ENCODE assay signal across 12 mouse cellular contexts in genomic region chr3:119361555-119362385, GRCm38 (mm10).
DNase-seq lines count a peak whose midpoint lies in the region; ATAC-seq lines count a peak whose summit lies in the region.
"Had no signal": no experiment of that assay in that cellular context is flagged by ENCODE, and none has a peak within 500 bp of the region (broad histone marks: within the 10 kb centered on the region; RNA-seq: fewer than 3 reads in every experiment).

No protein-coding gene starts in this region.

- H3K4me1 ChIP-seq in embryonic facial prominence, embryonic 11.5 days (ENCODE audit: control insufficient read depth, insufficient read depth, low read length): no peaks in the 10 kb centered on the region
- peaks cover 3% of the 10 kb centered on the region; the same call in 1 of the 2 replicates for H3K4me1 ChIP-seq in embryonic facial prominence, embryonic 10.5 days
- no peaks in the 10 kb centered on the region for H3K4me1 ChIP-seq in forebrain, embryonic 11.5 days (replicated peaks; ENCODE audit: control insufficient read depth, insufficient read depth, low read length)
- no peaks in the 10 kb centered on the region; the same call in 1 of the 2 replicates for H3K4me1 ChIP-seq in hindbrain, embryonic 15.5 days (replicated peaks)
- H3K4me1 ChIP-seq in midbrain, embryonic 16.5 days (ENCODE audit: control insufficient read depth, insufficient read depth, low read length): no peaks in the 10 kb centered on the region; the same call in 1 of the 2 replicates

- H3K4me2 ChIP-seq in embryonic facial prominence, embryonic 11.5 days (ENCODE audit: low read depth, low read length): no peak overlapping the region
- H3K4me2 ChIP-seq in forebrain, embryonic 11.5 days (ENCODE audit: low read depth, low read length, severe bottlenecking): no peak overlapping the region
- peak overlapping the region; percentile 28 for H3K4me2 ChIP-seq in hindbrain, embryonic 15.5 days
- 0 out of 2 replicates have a peak overlapping the region, but pooled peaks have one; percentile 4 for H3K4me2 ChIP-seq in midbrain, embryonic 16.5 days (ENCODE audit: low read length)

- H3K4me3 ChIP-seq in embryonic facial prominence, embryonic 11.5 days (ENCODE audit: low read depth, low read length): no peak overlapping the region
- no peak overlapping the region for H3K4me3 ChIP-seq in embryonic facial prominence, embryonic 10.5 days
- H3K4me3 ChIP-seq in forebrain, embryonic 11.5 days (ENCODE audit: low read depth, low read length): no peak overlapping the region
- H3K4me3 ChIP-seq in hindbrain, embryonic 15.5 days: no peak overlapping the region
- H3K4me3 ChIP-seq in midbrain, embryonic 16.5 days (ENCODE audit: low read depth, low read length): no peak overlapping the region
- H3K4me3 ChIP-seq: gastrocnemius, adult 2 months had no signal

- no peak overlapping the region for H3K27ac ChIP-seq in embryonic facial prominence, embryonic 11.5 days (replicated peaks; ENCODE audit: low read depth, low read length)
- no peak overlapping the region for H3K27ac ChIP-seq in embryonic facial prominence, embryonic 10.5 days (replicated peaks)
- H3K27ac ChIP-seq in forebrain, embryonic 11.5 days (ENCODE audit: low read depth, low read length): peak overlapping the region; percentile 47; the same call in 1 of the 2 replicates
- no peak overlapping the region; the same call in 1 of the 2 replicates for H3K27ac ChIP-seq in hindbrain, embryonic 15.5 days (replicated peaks)
- H3K27ac ChIP-seq in midbrain, embryonic 16.5 days (ENCODE audit: low read length): no peak overlapping the region
- H3K27ac ChIP-seq: gastrocnemius, adult 2 months; macrophage had no signal

- WGBS in embryonic facial prominence, embryonic 11.5 days: 72% methylated on average over 13 of the region's 13 CpGs
- 74% methylated on average over 13 of the region's 13 CpGs for WGBS in embryonic facial prominence, embryonic 10.5 days
- WGBS in forebrain, embryonic 11.5 days: 28% methylated on average over 13 of the region's 13 CpGs
- WGBS in hindbrain, embryonic 15.5 days: 20% methylated on average over 13 of the region's 13 CpGs
- WGBS in midbrain, embryonic 16.5 days: 21% methylated on average over 13 of the region's 13 CpGs

- H3K9me3 ChIP-seq in embryonic facial prominence, embryonic 11.5 days (replicated peaks; ENCODE audit: control insufficient read depth, low read length): no peaks in the 10 kb centered on the region
- no peaks in the 10 kb centered on the region for H3K9me3 ChIP-seq in embryonic facial prominence, embryonic 10.5 days
- H3K9me3 ChIP-seq in forebrain, embryonic 11.5 days (ENCODE audit: control insufficient read depth, low read length): no peaks in the 10 kb centered on the region
- H3K9me3 ChIP-seq in hindbrain, embryonic 15.5 days: no peaks in the 10 kb centered on the region
- no peaks in the 10 kb centered on the region for H3K9me3 ChIP-seq in midbrain, embryonic 16.5 days (replicated peaks; ENCODE audit: control insufficient read depth, low read length, poor library complexity, severe bottlenecking)

- H3K9ac ChIP-seq in embryonic facial prominence, embryonic 11.5 days (replicated peaks; ENCODE audit: low read length): no peak overlapping the region
- H3K9ac ChIP-seq in forebrain, embryonic 11.5 days (ENCODE audit: low read length): no peak overlapping the region
- H3K9ac ChIP-seq in hindbrain, embryonic 15.5 days: no peak overlapping the region
- no peak overlapping the region for H3K9ac ChIP-seq in midbrain, embryonic 16.5 days (ENCODE audit: low read depth, low read length)

- peak; percentile 8 for DNase-seq in embryonic facial prominence, embryonic 11.5 days (ENCODE audit: low spot score)
- DNase-seq in embryonic facial prominence, embryonic 10.5 days (ENCODE audit: low spot score): no peak
- DNase-seq in forebrain, embryonic 11.5 days (ENCODE audit: low spot score): peak; percentile 64
- DNase-seq in adrenal gland, postnatal 25 days: no peak
- no peak for DNase-seq in adrenal gland, postnatal 36 days
- DNase-seq: cerebellum, postnatal 36 days; gastrocnemius, adult 2 months had no signal

- H3K36me3 ChIP-seq in embryonic facial prominence, embryonic 11.5 days (replicated peaks; ENCODE audit: control insufficient read depth, insufficient read depth, low read depth, low read length): no peaks in the 10 kb centered on the region
- H3K36me3 ChIP-seq in embryonic facial prominence, embryonic 10.5 days (replicated peaks): no peaks in the 10 kb centered on the region
- no peaks in the 10 kb centered on the region for H3K36me3 ChIP-seq in forebrain, embryonic 11.5 days (ENCODE audit: control insufficient read depth, insufficient read depth, low read length)
- H3K36me3 ChIP-seq in hindbrain, embryonic 15.5 days: no peaks in the 10 kb centered on the region
- H3K36me3 ChIP-seq in midbrain, embryonic 16.5 days (ENCODE audit: control insufficient read depth, insufficient read depth, low read length): no peaks in the 10 kb centered on the region
- H3K36me3 ChIP-seq: G1E had no signal

- H3K27me3 ChIP-seq in embryonic facial prominence, embryonic 11.5 days (ENCODE audit: control insufficient read depth, insufficient read depth, low read length): no peaks in the 10 kb centered on the region
- no peaks in the 10 kb centered on the region for H3K27me3 ChIP-seq in embryonic facial prominence, embryonic 10.5 days (replicated peaks; ENCODE audit: low read depth, poor library complexity, severe bottlenecking)
- H3K27me3 ChIP-seq in forebrain, embryonic 11.5 days (ENCODE audit: control insufficient read depth, insufficient read depth, low read length): no peaks in the 10 kb centered on the region
- H3K27me3 ChIP-seq in hindbrain, embryonic 15.5 days: no peaks in the 10 kb centered on the region
- no peaks in the 10 kb centered on the region for H3K27me3 ChIP-seq in midbrain, embryonic 16.5 days (ENCODE audit: control insufficient read depth, insufficient read depth, low read depth, low read length)

- peak; percentile 79 for ATAC-seq in embryonic facial prominence, embryonic 11.5 days (replicated peaks; ENCODE audit: insufficient number of reproducible peaks, low FRiP score, low TSS enrichment, low read depth)
- peak; percentile 94 for ATAC-seq in forebrain, embryonic 11.5 days (replicated peaks; ENCODE audit: low FRiP score)
- peak; percentile 79 for ATAC-seq in hindbrain, embryonic 15.5 days (ENCODE audit: low FRiP score, low read depth)
- peak; percentile 94 for ATAC-seq in midbrain, embryonic 16.5 days
- no peak for ATAC-seq in inflammation-experienced regulatory T-cells, adult 6 months

Comparison
In these comparisons a context has a peak if more than half of its experiments do, and no peak if none do; other contexts are left out.
1. DNase-seq: peak in embryonic facial prominence, embryonic 11.5 days (single experiment) and forebrain, embryonic 11.5 days (single experiment); none in embryonic facial prominence, embryonic 10.5 days (single experiment), adrenal gland, postnatal 25 days (single experiment) and adrenal gland, postnatal 36 days (0 of 2).
2. H3K4me2 ChIP-seq: peak in hindbrain, embryonic 15.5 days (single experiment) and midbrain, embryonic 16.5 days (single experiment); none in embryonic facial prominence, embryonic 11.5 days (single experiment) and forebrain, embryonic 11.5 days (single experiment).